Comparison of ENCODE assay signal across 8 mouse cellular contexts in the genomic region with DNA sequence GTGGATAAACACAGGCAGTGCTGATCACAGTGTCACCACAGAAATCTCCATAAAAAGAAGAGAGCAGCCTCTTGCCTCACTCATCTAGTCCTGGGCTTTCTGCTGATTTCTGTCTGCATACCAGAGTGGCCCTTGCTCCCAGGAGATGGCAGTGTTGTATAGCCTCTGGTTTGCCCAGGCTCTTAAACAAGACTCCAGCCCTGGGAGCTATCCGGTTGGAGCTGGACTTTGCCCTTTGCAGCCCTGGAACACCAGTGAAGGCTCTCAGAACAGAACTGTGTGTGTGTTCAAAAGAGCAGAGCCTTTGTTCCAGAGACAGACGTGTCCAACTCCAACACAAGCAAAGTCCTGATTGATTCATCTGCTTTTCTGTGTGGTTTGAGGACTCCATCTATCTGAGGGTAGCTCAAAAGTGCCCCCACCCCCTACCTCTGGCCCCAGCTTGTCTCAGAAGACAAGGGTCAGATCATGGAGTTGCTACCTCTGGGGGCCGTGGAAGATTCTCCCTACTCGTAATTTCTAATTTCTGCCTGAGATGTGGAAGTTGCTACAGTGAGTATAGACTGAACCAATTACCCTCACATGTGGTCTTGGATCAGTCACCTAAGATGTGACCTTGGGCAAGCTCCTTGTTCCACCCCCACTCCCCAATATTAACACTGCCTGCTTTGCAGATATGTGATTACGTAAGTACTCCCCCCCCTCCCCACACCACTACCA.
A peak's percentile ranks its signal among the peaks of the same experiment; 100 is the strongest.
DNase-seq lines count a peak whose midpoint lies in the region; ATAC-seq and TF ChIP-seq lines count a peak whose summit lies in the region.

No protein-coding gene starts in this region.

- H3K9ac ChIP-seq in hindbrain, embryonic 12.5 days: no peak overlapping the region
- no peak overlapping the region for H3K9ac ChIP-seq in lung, embryonic 14.5 days

- H3K4me3 ChIP-seq in hindbrain, embryonic 12.5 days: no peak overlapping the region
- H3K4me3 ChIP-seq in lung, embryonic 14.5 days (ENCODE audit: low read depth, low read length): no peak overlapping the region

- no peak for DNase-seq in Patski (ENCODE audit: low read depth, low spot score)
- peak; percentile 50 to 59 for DNase-seq in cerebellum, postnatal 36 days
- DNase-seq in gastrocnemius, adult 18-20 months (ENCODE audit: low spot score): peak; percentile 75
- peak; percentile 67 for DNase-seq in layer of hippocampus, adult 9-11 months
- DNase-seq in lung, embryonic 14.5 days: peak; percentile 92
- DNase-seq in retina, postnatal 1 day: peak; percentile 87
- DNase-seq in thymus, postnatal 4 days: no peak

- H3K27me3 ChIP-seq in Patski: no peaks in the 10 kb centered on the region
- H3K27me3 ChIP-seq in hindbrain, embryonic 12.5 days: no peaks in the 10 kb centered on the region
- no peaks in the 10 kb centered on the region for H3K27me3 ChIP-seq in lung, embryonic 14.5 days (ENCODE audit: insufficient read depth, low read length)

- peak; percentile 92 for ATAC-seq in Patski
- peak; percentile 50; the same call in 1 of the 2 replicates for ATAC-seq in hindbrain, embryonic 12.5 days (ENCODE audit: low FRiP score)
- peak; percentile 71 for ATAC-seq in lung, embryonic 14.5 days (ENCODE audit: insufficient read depth)

- no peaks in the 10 kb centered on the region for H3K9me3 ChIP-seq in hindbrain, embryonic 12.5 days (replicated peaks)
- no peaks in the 10 kb centered on the region for H3K9me3 ChIP-seq in lung, embryonic 14.5 days (ENCODE audit: low read depth, low read length)

- CTCF ChIA-PET in Patski (lab: Charles Lee): interaction anchor here (0.6 to 2.7 kb wide), 10 partner anchors 16 to 529 kb away, joined by 3 to 21 read pairs (median 4); a partner anchor contains a TSS

- H3K4me2 ChIP-seq in hindbrain, embryonic 12.5 days (replicated peaks): no peak overlapping the region
- no peak overlapping the region for H3K4me2 ChIP-seq in lung, embryonic 14.5 days

- H3K36me3 ChIP-seq in hindbrain, embryonic 12.5 days: no peaks in the 10 kb centered on the region
- H3K36me3 ChIP-seq in lung, embryonic 14.5 days (ENCODE audit: insufficient read depth): no peaks in the 10 kb centered on the region

- peak; percentile 85 for TF ChIP-seq CTCF in Patski (IDR thresholded peaks at IDR 0.05)
- peak; percentile 91 for TF ChIP-seq CTCF in lung, embryonic 14.5 days (IDR thresholded peaks at IDR 0.05; ENCODE audit: low read depth)

- no peak overlapping the region for H3K27ac ChIP-seq in hindbrain, embryonic 12.5 days
- H3K27ac ChIP-seq in lung, embryonic 14.5 days (ENCODE audit: low read depth): no peak overlapping the region

- peaks cover 7% of the 10 kb centered on the region; the same call in 1 of the 2 replicates for H3K4me1 ChIP-seq in hindbrain, embryonic 12.5 days
- H3K4me1 ChIP-seq in lung, embryonic 14.5 days (ENCODE audit: insufficient read depth): peaks cover 6% of the 10 kb centered on the region

- 32% methylated on average over 5 of the region's 5 CpGs for WGBS in hindbrain, embryonic 12.5 days
- WGBS in lung, embryonic 14.5 days: 26% methylated on average over 5 of the region's 5 CpGs

- POLR2A ChIA-PET in Patski (lab: Charles Lee): interaction anchor here (0.6 kb wide), 1 partner anchor 28 kb away, joined by 3 read pairs; no protein-coding TSS in a partner anchor

- in situ Hi-C loops in Patski (cut with MboI; ENCODE audit: low pct_unique_long_range_greater_than_20kb): loop anchor here (10.0 kb wide), 1 partner anchor 526 kb away; no protein-coding TSS in a partner anchor

Comparison
In these comparisons a context has a peak if more than half of its experiments do, and no peak if none do; other contexts are left out.
1. DNase-seq: peak in cerebellum, postnatal 36 days (2 of 2), gastrocnemius, adult 18-20 months (single experiment), layer of hippocampus, adult 9-11 months (single experiment), lung, embryonic 14.5 days (single experiment) and retina, postnatal 1 day (single experiment); none in Patski (single experiment) and thymus, postnatal 4 days (single experiment).
2. Peak in every context shown above with its lines, with median percentiles within 50 percentile points of each other: ATAC-seq.